Mouse (Mus musculus): ENCODE measurements around the gene H2afx.
"Not testable (repeated sequence)": the region's sequence is repeated elsewhere in the genome, so short reads cannot be mapped to it uniquely, and the experiment has no call there.

Gene H2afx

DNA sequence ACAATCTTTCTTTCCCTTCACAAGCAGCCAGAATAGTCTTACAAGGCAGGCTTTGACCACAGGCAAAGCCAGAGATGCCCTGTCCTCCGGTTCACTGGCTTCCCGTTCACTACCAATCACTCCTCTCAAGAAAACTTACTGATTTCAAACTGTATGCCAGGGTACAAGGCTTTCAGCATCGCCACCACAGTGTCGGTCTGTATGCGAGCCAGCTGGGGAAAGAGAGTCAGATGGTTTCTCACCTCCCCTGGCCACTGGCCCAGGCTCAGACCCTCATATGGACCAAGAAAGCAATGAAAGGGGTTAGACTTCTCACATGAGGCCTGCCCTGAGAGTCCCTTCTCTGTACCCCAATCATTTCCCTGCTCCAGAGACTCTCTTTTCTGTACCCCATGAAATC is 7.0 kb downstream of the H2afx start:
- no peak for DNase-seq (ENCODE audit: low spot score)

DNA sequence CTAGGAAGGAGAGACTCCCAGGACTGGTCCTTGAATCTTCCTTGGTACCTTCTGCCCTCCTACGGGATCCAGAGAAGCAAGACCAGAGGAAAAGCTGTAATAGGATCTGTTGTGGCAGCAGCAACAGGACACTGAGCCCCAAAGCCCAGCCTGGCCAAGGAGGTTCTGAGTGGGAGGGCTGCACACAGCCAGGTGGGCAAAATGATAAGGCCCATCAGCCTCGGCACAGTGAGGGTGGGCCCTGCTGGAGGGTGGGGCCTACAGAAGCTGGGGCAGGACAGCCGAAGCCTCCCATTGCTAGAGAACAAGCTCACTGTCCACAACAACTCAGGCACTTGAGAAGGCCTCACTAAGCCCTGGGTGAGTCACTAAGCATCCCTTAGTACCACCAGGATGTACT is 7.7 kb downstream of the H2afx start:
- no peak for DNase-seq (ENCODE audit: low spot score)

GRCm38 (mm10) chr9:44342605-44343004 is 8.1 kb downstream of the H2afx start:
- DNase-seq (ENCODE audit: low spot score): no peak

DNA sequence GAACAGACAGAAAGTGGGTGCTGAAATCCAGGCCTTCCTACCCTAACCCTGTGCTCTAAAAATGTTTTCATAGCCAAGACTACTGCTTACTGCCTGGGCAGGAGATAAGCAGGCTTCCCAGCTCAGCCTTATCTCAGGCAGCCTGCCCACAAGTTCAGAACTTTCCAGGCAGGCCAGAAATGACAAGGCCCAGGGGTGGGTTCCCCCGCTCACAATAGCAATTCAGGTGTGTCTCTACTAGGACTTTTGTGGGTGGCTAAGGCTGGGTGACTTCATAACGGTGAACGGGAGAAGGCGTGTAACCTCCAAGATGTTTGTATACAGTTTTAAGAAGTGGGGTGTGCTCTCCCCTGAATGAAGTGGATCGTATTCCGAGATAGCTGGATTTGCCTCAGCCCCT is 8.8 kb downstream of the H2afx start:
- DNase-seq (ENCODE audit: low spot score): no peak

- DNase-seq (ENCODE audit: low spot score): peak; percentile 83
These were observed 9.4 kb downstream of the H2afx start, which contains the start of gene Hmbs for GRCm38 (mm10) chr9:44343781-44344421. Gene Hmbs (minus strand): TSS chr9:44344228.

DNA sequence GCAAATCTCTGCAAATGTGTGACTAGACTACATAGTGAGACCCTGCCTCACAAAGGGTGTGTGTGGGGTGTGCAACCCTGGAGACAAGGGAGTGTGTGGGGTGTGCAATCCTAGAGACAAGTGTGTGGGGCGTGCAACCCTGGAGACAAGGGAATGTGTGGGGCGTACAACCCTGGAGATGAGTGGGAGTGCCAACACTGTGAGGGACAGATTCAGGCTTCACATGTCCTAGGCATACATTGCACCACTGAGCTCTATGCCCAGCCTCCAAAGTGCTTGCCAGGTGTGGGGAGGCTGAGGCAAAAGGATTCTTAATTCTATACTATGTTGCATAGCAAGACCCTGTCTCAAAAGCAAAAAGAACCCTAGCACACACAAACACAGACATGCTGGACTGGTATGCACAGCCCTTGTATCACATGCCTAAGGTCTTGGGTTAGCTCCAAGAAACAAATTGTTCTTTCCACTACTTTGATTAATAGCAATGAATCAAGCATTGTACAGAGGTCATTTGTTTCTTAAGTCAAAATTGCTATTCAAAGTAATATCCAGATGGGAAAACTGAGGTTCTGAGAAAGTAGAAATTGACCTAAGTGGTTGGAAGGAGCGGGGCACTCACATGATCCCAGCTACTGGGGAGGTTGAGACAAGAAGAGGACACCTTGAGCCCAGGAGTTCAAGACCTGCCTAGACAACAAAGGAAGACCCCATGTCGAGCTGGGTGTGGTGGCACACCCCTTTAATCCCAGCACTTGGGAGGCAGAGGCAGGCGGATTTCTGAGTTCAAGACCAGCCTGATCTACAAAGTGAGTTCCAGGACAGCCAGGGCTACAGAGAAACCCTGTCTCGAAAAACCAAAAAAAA is 11.3 kb downstream of the H2afx start:
- no peak for DNase-seq (ENCODE audit: low spot score)

- DNase-seq (ENCODE audit: low spot score): no peak
These were observed 12.7 kb downstream of the H2afx start for GRCm38 (mm10) chr9:44347166-44347565.

DNA sequence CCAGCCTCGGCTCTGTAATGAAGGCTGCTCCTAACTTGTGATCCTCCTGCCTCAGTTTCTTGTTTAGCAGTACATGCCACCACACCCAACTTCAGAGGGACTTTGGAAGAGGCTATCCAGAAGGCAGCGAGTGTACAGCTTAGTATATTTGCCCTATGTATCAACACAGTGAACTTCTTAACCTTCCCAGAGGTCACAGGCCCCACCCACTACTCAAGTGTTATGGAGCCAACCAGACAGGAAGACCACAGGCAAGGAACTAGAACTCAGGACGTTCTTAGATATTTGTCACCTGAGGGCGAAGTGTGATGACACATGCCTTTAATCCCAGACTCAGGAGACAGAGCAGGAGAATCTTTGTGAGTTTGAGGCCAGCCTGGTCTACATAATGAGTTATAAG is 13.1 kb downstream of the H2afx start:
- no peak for DNase-seq (ENCODE audit: low spot score)

DNA sequence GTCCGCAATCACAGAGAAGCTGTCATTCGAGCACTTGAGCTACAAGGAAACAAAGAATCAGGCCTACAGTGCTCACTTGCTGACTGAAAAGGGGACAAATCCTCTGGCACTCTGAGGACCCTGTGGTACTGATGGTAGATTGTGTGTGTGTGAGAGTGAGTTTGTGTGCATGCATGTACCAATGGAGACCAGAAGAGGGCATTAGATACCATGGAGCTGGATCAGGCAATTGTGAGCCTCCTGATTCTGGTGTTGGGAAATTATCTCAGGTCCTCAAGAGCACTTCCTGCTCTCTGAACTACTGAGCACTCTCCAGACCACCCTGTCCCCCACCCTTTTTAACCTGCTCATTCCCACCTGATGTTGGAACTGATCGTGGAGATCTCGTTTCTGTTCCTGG is 14.1 kb downstream of the H2afx start:
- no peak for DNase-seq (ENCODE audit: low spot score)

- no peak for DNase-seq (ENCODE audit: low spot score)
These were observed 16.9 kb downstream of the H2afx start for GRCm38 (mm10) chr9:44351396-44351795.

DNA sequence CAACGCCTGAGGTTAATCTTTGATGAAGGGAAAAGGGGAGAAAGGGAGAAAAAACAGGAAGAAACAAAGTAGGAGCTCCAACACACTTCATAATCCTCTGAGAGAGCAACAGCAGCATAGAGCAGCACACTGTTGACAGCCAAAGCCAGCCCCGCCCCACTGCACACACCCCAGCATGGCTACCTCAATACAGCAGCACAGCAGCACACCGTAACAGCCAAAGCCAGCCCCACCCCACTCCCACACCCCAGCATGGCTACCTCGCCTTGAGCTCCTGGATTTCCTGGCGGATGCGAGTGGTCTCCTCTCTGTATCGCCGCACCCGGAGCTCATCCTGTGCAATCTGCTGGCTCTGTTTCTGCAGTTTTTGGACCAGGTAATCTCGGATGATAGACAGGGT is 17.8 kb downstream of the H2afx start:
- DNase-seq (ENCODE audit: low spot score): no peak

- no peak for DNase-seq (ENCODE audit: low spot score)
These were observed 18.6 kb downstream of the H2afx start for GRCm38 (mm10) chr9:44353142-44353541.

GRCm38 (mm10) chr9:44357207-44357606 is 22.7 kb downstream of the H2afx start:
- no peak for DNase-seq (ENCODE audit: low spot score)

- peak; percentile 92 for DNase-seq (ENCODE audit: low spot score)
These were observed 26.9 kb downstream of the H2afx start, which contains the start of gene Vps11 for GRCm38 (mm10) chr9:44361190-44361917. Gene Vps11 (minus strand): TSS chr9:44361670.

DNA sequence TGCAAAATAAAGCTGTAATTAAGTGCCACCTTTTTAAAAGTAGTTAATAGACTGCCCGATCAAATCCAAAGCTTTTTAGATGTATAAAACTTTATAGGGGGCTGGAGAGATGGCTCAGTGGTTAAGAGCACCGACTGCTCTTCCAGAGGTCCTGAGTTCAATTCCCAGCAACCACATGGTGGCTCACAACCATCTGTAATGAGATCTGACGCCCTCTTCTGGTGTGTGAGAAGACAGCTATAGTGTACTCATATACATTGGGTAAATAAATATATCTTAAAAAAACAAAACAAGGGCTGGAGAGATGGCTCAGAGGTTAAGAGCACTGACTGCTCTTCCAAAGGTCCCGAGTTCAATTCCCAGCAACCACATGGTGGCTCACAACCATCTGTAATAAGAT is 27.4 kb downstream of the H2afx start:
- DNase-seq (ENCODE audit: low spot score): not testable (repeated sequence)

GRCm38 (mm10) chr9:44364480-44364879 is 30.0 kb downstream of the H2afx start:
- DNase-seq (ENCODE audit: low spot score): no peak

DNA sequence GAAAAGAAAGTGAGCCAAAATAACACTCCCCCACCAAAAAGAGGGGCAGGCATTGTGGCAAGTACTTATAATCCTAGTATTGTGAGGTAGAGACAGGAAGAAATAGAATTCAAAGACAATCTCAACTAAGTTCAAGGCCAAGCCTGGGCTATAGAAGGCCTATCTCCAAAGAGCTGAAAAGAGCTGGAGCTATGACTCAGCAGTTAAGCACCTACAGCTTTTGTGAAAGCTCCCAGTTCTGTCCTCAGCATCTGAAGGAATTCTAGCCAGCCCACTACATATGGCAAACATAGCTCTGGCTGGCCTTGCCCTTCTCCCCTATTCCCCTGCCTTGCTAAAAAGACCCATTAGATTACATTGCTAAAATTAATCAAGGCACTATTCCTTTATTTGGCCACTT is 38.9 kb downstream of the H2afx start:
- no peak for DNase-seq (ENCODE audit: low spot score)

GRCm38 (mm10) chr9:44376141-44376540 is 41.6 kb downstream of the H2afx start:
- no peak for DNase-seq (ENCODE audit: low spot score)

GRCm38 (mm10) chr9:44377335-44377734 is 42.8 kb downstream of the H2afx start:
- not testable (repeated sequence) for DNase-seq (ENCODE audit: low spot score)

- DNase-seq (ENCODE audit: low spot score): no peak
These were observed 43.7 kb downstream of the H2afx start for GRCm38 (mm10) chr9:44378153-44378730.

GRCm38 (mm10) chr9:44379054-44379834 is 44.8 kb downstream of the H2afx start, which contains the start of gene Hyou1:
Gene Hyou1 (plus strand): TSS chr9:44379490.
- peak; percentile 99 for DNase-seq (ENCODE audit: low spot score)

Data from urinary bladder, postnatal 25 days (tissue).